Mouse (Mus musculus): ENCODE results near the gene Fbxl13.

DNA sequence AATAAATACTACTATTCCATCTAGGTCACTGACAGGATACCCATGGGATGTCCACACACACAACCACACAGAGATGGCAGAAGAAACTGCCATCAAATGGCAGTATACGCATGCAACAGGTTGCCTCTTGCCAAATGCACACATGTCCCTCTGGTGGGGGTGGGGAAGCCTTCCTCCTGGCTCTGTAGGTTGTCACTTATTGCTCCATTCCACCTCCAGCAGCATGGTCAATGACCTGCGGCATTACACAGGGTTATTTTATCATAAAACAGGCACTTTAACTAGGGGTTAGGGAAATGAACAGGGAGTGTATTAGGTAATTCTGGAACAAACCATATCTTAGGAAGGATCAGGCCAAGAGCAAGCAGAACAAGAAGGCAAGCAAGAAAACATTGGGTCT, 23.9 kb upstream of the Fbxl13 start:
- no peak for TF ChIP-seq POLR2A (IDR thresholded peaks at IDR 0.05; ENCODE audit: low read depth, low read length)
- no peak for TF ChIP-seq CTCF (conservative IDR thresholded peaks at IDR 0.05 in 1 of 2, IDR thresholded peaks at IDR 0.05 in 1 of 2; ENCODE audit: low read depth in 2 of 2, low read length in 2 of 2)
- TF ChIP-seq EP300 (IDR thresholded peaks at IDR 0.05; ENCODE audit: low read length), result no peak
- no peak for TF ChIP-seq E2F4 (IDR thresholded peaks at IDR 0.05; ENCODE audit: insufficient replicate concordance, low read depth, low read length)
- TF ChIP-seq POLR2AphosphoS2 (IDR thresholded peaks at IDR 0.05; ENCODE audit: low read depth, low read length), result no peak
- no peak for TF ChIP-seq GABPA (IDR thresholded peaks at IDR 0.05; ENCODE audit: insufficient replicate concordance, low read depth, low read length)
- TF ChIP-seq BHLHE40 (IDR thresholded peaks at IDR 0.05; ENCODE audit: low read depth, low read length), result no peak
- TF ChIP-seq CHD1 (IDR thresholded peaks at IDR 0.05; ENCODE audit: low read depth, low read length), result no peak
- TF ChIP-seq MAX (IDR thresholded peaks at IDR 0.05; ENCODE audit: low read length), result no peak
- TF ChIP-seq CHD2 (IDR thresholded peaks at IDR 0.05; ENCODE audit: low read length), result no peak

All from CH12.LX (cell line).